Mouse (Mus musculus): ENCODE measurements around the gene Rgs10. TPM values are rescaled to one million over a fixed set of nuclear protein-coding genes. Genes with fewer than 3 reads are reported as not detected.

Rgs10 gene
- total and polyA plus RNA-seq, 3 experiments = 42.3 to 44.7 TPM; not detected in 1

DNA sequence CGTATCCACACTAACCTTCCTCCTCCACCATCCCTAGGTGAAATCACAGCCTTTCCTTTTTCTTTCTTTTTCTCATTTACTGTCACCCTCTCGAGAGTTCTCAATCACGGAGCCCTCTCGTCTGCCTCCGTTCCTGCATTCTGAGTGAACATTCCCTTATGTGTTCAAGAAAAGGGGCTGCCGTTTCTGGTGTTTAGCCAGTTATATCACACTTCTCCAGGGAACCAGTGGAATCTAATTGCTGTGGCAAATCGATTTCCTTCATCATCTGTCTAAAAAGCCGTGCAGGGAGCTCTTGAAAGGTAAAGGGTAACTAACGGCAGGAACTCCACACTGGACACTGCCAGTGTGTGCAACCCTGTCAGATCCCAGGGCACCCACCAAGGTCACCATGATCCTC lies 87.6 kb downstream of the Rgs10 start:
- TF ChIP-seq RAD21 (IDR thresholded peaks at IDR 0.05; ENCODE audit: low read depth, low read length) (no peak), JUND (IDR thresholded peaks at IDR 0.05; ENCODE audit: low read depth, low read length) (no peak), ZNF384 (IDR thresholded peaks at IDR 0.05; ENCODE audit: low read depth, low read length) (no peak), SMC3 (IDR thresholded peaks at IDR 0.05; ENCODE audit: low read depth, low read length) (no peak), BHLHE40 (IDR thresholded peaks at IDR 0.05; ENCODE audit: borderline replicate concordance, low read depth, low read length) (no peak), POLR2AphosphoS5 (IDR thresholded peaks at IDR 0.05; ENCODE audit: borderline replicate concordance, low read depth, low read length) (no peak), GATA1 (IDR thresholded peaks at IDR 0.05; ENCODE audit: low read depth, low read length) (no peak), CTCF (IDR thresholded peaks at IDR 0.05 in 2 of 3, conservative IDR thresholded peaks at IDR 0.05 in 1 of 3; ENCODE audit: control insufficient read depth in 1 of 3, insufficient read depth in 1 of 3, low read depth in 2 of 3, low read length in 3 of 3, poor library complexity in 1 of 3, severe bottlenecking in 1 of 3) (no peak), SIN3A (IDR thresholded peaks at IDR 0.05; ENCODE audit: low read length) (no peak), ZKSCAN1 (IDR thresholded peaks at IDR 0.05; ENCODE audit: low read depth, low read length) (no peak), TAL1 (IDR thresholded peaks at IDR 0.05; ENCODE audit: low read length) (no peak), E2F4 (IDR thresholded peaks at IDR 0.05; ENCODE audit: borderline replicate concordance, low read depth, low read length) (no peak), ETS1 (IDR thresholded peaks at IDR 0.05; ENCODE audit: low read depth, low read length) (no peak), CHD2 (IDR thresholded peaks at IDR 0.05; ENCODE audit: low read length) (no peak), USF1 (IDR thresholded peaks at IDR 0.05; ENCODE audit: low read depth, low read length) (no peak)
- DNase-seq (ENCODE audit: low read depth, low spot score) = no peak
- Histone ChIP-seq H3K27me3 (ENCODE audit: control insufficient read depth in 1 of 2, insufficient read depth in 2 of 2, low read length in 2 of 2) (no peaks in the 10 kb centered on the region; a peak in 2 of 4 replicates), H3K27ac (ENCODE audit: control insufficient read depth, low read depth, low read length) (no peak overlapping the region), H3K9me3 (replicated peaks; ENCODE audit: insufficient read depth, low read length) (no peaks in the 10 kb centered on the region), H3K9ac (ENCODE audit: control insufficient read depth, low read depth, low read length, poor library complexity, severe bottlenecking) (no peak overlapping the region), H3K4me3 (ENCODE audit: control insufficient read depth in 1 of 2, insufficient read depth in 1 of 2, low read depth in 2 of 2, low read length in 2 of 2) (no peak overlapping the region), H3K4me1 (ENCODE audit: control insufficient read depth in 1 of 2, insufficient read depth in 2 of 2, low read length in 2 of 2) (no peaks in the 10 kb centered on the region), H3K36me3 (ENCODE audit: control insufficient read depth in 1 of 2, insufficient read depth in 2 of 2, low read length in 2 of 2) (no peaks in the 10 kb centered on the region), H3K79me2 (ENCODE audit: control insufficient read depth, insufficient read depth, low read length, poor library complexity) (no peaks in the 10 kb centered on the region)

DNA sequence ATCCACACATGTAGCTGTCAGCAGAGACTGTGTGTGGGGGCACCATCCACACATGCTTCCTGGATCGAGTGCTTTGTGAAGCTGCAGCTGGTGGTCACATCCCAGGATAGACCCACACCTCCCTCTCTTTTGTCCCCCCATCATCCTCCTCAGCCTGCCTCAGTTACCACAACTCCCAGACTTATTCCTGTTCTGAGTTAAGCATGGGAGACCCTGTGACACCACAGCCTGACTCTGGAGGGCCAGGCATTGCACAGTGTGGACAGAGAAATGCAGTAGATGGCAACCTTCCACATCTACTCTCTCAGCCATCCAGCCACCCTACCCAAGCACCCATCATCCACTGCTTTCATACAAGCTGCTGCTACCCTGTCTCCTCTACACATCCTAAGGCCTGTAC lies 93.6 kb downstream of the Rgs10 start:
- H3K79me2 ChIP-seq (ENCODE audit: control insufficient read depth, insufficient read depth, low read length, poor library complexity) = no peaks in the 10 kb centered on the region
- no peak overlapping the region for H3K4me3 ChIP-seq (ENCODE audit: control insufficient read depth in 1 of 2, insufficient read depth in 1 of 2, low read depth in 2 of 2, low read length in 2 of 2)
- DNase-seq (ENCODE audit: low read depth, low spot score) = no peak
- H3K9ac ChIP-seq (ENCODE audit: control insufficient read depth, low read depth, low read length, poor library complexity, severe bottlenecking) = no peak overlapping the region
- H3K9me3 ChIP-seq (replicated peaks; ENCODE audit: insufficient read depth, low read length) = no peaks in the 10 kb centered on the region
- H3K27me3 ChIP-seq (ENCODE audit: control insufficient read depth in 1 of 2, insufficient read depth in 2 of 2, low read length in 2 of 2) = peaks cover 0 to 7% of the 10 kb centered on the region in 2 experiments; a peak in 3 of 4 replicates
- no peak overlapping the region for H3K27ac ChIP-seq (ENCODE audit: control insufficient read depth, low read depth, low read length)
- H3K36me3 ChIP-seq (ENCODE audit: control insufficient read depth in 1 of 2, insufficient read depth in 2 of 2, low read length in 2 of 2) = peaks cover 0 to 3% of the 10 kb centered on the region in 2 experiments; a peak in 2 of 4 replicates
- H3K4me1 ChIP-seq (ENCODE audit: control insufficient read depth in 1 of 2, insufficient read depth in 2 of 2, low read length in 2 of 2) = peaks cover 6 to 13% of the 10 kb centered on the region in 2 experiments
- TF ChIP-seq TBP (IDR thresholded peaks at IDR 0.05; ENCODE audit: low read depth, low read length) (no peak), MAZ (IDR thresholded peaks at IDR 0.05; ENCODE audit: low read depth, low read length) (no peak), ZC3H11A (IDR thresholded peaks at IDR 0.05; ENCODE audit: low read depth, low read length) (no peak), MYB (IDR thresholded peaks at IDR 0.05; ENCODE audit: low read depth, low read length) (no peak), RAD21 (IDR thresholded peaks at IDR 0.05; ENCODE audit: low read depth, low read length) (no peak), JUND (IDR thresholded peaks at IDR 0.05; ENCODE audit: low read depth, low read length) (no peak), UBTF (IDR thresholded peaks at IDR 0.05; ENCODE audit: borderline replicate concordance, insufficient read depth, low read depth, low read length) (no peak), HCFC1 (IDR thresholded peaks at IDR 0.05; ENCODE audit: low read depth, low read length) (no peak), GABPA (IDR thresholded peaks at IDR 0.05; ENCODE audit: low read depth, low read length) (no peak), MXI1 (IDR thresholded peaks at IDR 0.05; ENCODE audit: low read depth, low read length) (no peak), BHLHE40 (IDR thresholded peaks at IDR 0.05; ENCODE audit: borderline replicate concordance, low read depth, low read length) (no peak)

All from MEL (cell line).